ENCODE assay signal across 9 mouse cellular contexts in genomic region chr19:7421602-7422591, GRCm38 (mm10). TPM values are rescaled to one million over a fixed set of nuclear protein-coding genes. Genes with fewer than 3 reads are reported as not detected.
A peak's percentile ranks its signal among the peaks of the same experiment; 100 is the strongest.
DNase-seq lines count a peak whose midpoint lies in the region; ATAC-seq and TF ChIP-seq lines count a peak whose summit lies in the region.
"Had no signal": no experiment of that assay in that cellular context is flagged by ENCODE, and none has a peak within 500 bp of the region (broad histone marks: within the 10 kb centered on the region; RNA-seq: fewer than 3 reads in every experiment).

No protein-coding gene starts in this region.

- H3K4me1 ChIP-seq in forebrain, embryonic 13.5 days = peaks cover 69% of the 10 kb centered on the region
- H3K4me1 ChIP-seq in lung, postnatal 0 days (ENCODE audit: insufficient read depth, low read depth, low read length) = peaks cover 30% of the 10 kb centered on the region

- peak; percentile 48 for ATAC-seq in forebrain, embryonic 13.5 days
- peak; percentile 2; the same call in 1 of the 2 replicates for ATAC-seq in lung, postnatal 0 days
- ATAC-seq: Patski had no signal

- H3K27ac ChIP-seq in forebrain, embryonic 13.5 days = peak overlapping the region; percentile 98
- no peak overlapping the region for H3K27ac ChIP-seq in lung, postnatal 0 days (ENCODE audit: low read length)

- no peaks in the 10 kb centered on the region for H3K9me3 ChIP-seq in forebrain, embryonic 13.5 days (replicated peaks)
- no peaks in the 10 kb centered on the region for H3K9me3 ChIP-seq in lung, postnatal 0 days (ENCODE audit: low read length)

- no peak for TF ChIP-seq CTCF in brain, embryonic 14.5 days (IDR thresholded peaks at IDR 0.05; ENCODE audit: borderline replicate concordance, extremely low read depth, insufficient read depth, insufficient read length)
- TF ChIP-seq CTCF in lung, postnatal 0 days (IDR thresholded peaks at IDR 0.05) = no peak

- H3K27me3 ChIP-seq in forebrain, embryonic 13.5 days = no peaks in the 10 kb centered on the region
- no peaks in the 10 kb centered on the region for H3K27me3 ChIP-seq in lung, postnatal 0 days (replicated peaks; ENCODE audit: insufficient read depth, low read length)
- H3K27me3 ChIP-seq: Patski had no signal

- WGBS in forebrain, embryonic 13.5 days = 5% methylated on average over 40 of the region's 48 CpGs
- WGBS in lung, postnatal 0 days = 29% methylated on average over 48 of the region's 48 CpGs

- peak overlapping the region; percentile 88 for H3K4me2 ChIP-seq in forebrain, embryonic 13.5 days
- H3K4me2 ChIP-seq in lung, postnatal 0 days (replicated peaks; ENCODE audit: low read depth, low read length) = peak overlapping the region; percentile 65

- intact Hi-C loops in heart, postnatal 14 days (cut with DNase I) = no loop called here

- no peak for TF ChIP-seq POLR2A in brain, embryonic 14.5 days (IDR thresholded peaks at IDR 0.05; ENCODE audit: borderline replicate concordance, extremely low read depth, insufficient read depth, insufficient read length, poor library complexity, severe bottlenecking)

- peak; percentile 53 for DNase-seq in ES-CJ7 (ENCODE audit: low read depth, low spot score)
- DNase-seq in brain, embryonic 14.5 days (ENCODE audit: low read depth) = peak; percentile 91
- DNase-seq in heart, postnatal 14 days = peak; percentile 48 to 52
- peak; percentile 50 to 70 for DNase-seq in layer of hippocampus, postnatal 25 days (ENCODE audit: extremely low spot score in 1 of 2, low spot score in 1 of 2)
- peak; percentile 58 for DNase-seq in lung, postnatal 0 days (ENCODE audit: low spot score)
- peak; percentile 37 for DNase-seq in retina, postnatal 7 days (ENCODE audit: low read depth, low spot score)
- no peak for DNase-seq in T-cell, adult 2 months (ENCODE audit: low spot score)

- peak overlapping the region; percentile 85 for H3K4me3 ChIP-seq in forebrain, embryonic 13.5 days
- peak overlapping the region; percentile 21; the same call in 1 of the 2 replicates for H3K4me3 ChIP-seq in lung, postnatal 0 days (ENCODE audit: low read depth, low read length)

- TF ChIP-seq EP300 in lung, postnatal 0 days (IDR thresholded peaks at IDR 0.05) = no peak

- peak overlapping the region; percentile 99 for H3K9ac ChIP-seq in forebrain, embryonic 13.5 days
- H3K9ac ChIP-seq in lung, postnatal 0 days (replicated peaks; ENCODE audit: low read depth) = no peak overlapping the region

- H3K36me3 ChIP-seq in forebrain, embryonic 13.5 days (ENCODE audit: poor library complexity, severe bottlenecking) = peaks cover 65% of the 10 kb centered on the region
- no peaks in the 10 kb centered on the region for H3K36me3 ChIP-seq in lung, postnatal 0 days (ENCODE audit: insufficient read depth, low read length)

RNA-seq across cellular contexts. Expression of gene 2700081O15Rik, which starts 4.5 kb away (rescaled TPM):
- 162 and 167 TPM in 2 replicates for polyA plus RNA-seq in brain, embryonic 14.5 days (2012; rRNA removed)
- polyA plus RNA-seq in forebrain, embryonic 13.5 days (2015; fragmentation: Nextera tagmentation; extraction: Ambion mirVana) = 16.7 and 18.2 TPM in 2 replicates
- total RNA-seq in heart, postnatal 14 days (2021) = 10 to 100 TPM; 23.7 to 23.8 TPM
- total RNA-seq in layer of hippocampus, postnatal 25 days (2021) = 10 to 100 TPM; 48.9 to 51.4 TPM
- polyA plus RNA-seq in lung, postnatal 0 days (2015; fragmentation: Nextera tagmentation; extraction: Ambion mirVana) = 4.4 and 5.0 TPM in 2 replicates

RNA-seq across cellular contexts. Expression of gene Spindoc, which starts 39.1 kb away (rescaled TPM):
- 48.2 and 49.2 TPM in 2 replicates for polyA plus RNA-seq in brain, embryonic 14.5 days (2012; rRNA removed)
- 42.1 and 47.5 TPM in 2 replicates for polyA plus RNA-seq in forebrain, embryonic 13.5 days (2015; fragmentation: Nextera tagmentation; extraction: Ambion mirVana)
- 10 to 100 TPM; 21.8 to 23.2 TPM for total RNA-seq in heart, postnatal 14 days (2021)
- 10 to 100 TPM; 33.8 to 35.3 TPM for total RNA-seq in layer of hippocampus, postnatal 25 days (2021)
- 16.1 and 17.2 TPM in 2 replicates for polyA plus RNA-seq in lung, postnatal 0 days (2015; fragmentation: Nextera tagmentation; extraction: Ambion mirVana)
